Mouse (Mus musculus) liver, postnatal 0 days (tissue): ENCODE measurements around the gene Bicra.

Source experiments
- CTCF ChIP-seq: sonication (generic); IDR thresholded peaks from 2 replicates; pipeline ENCODE4 v1.5.1; 2016; ENCODE audit warnings: antibody characterized with exemption, low read depth
- EP300 ChIP-seq: IDR thresholded peaks from 2 replicates; pipeline ENCODE4 v1.6.1; 2016; ENCODE audit warnings: antibody characterized with exemption, low read depth, mild to moderate bottlenecking

- TF ChIP-seq EP300 (no peak), CTCF (no peak)
Measured at GRCm38 (mm10) chr7:16061219-16062098, 13.7 kb upstream of the Bicra start, which contains the start of gene Zfp541.
